Comparison of ENCODE assay signal across 27 mouse cellular contexts in genomic region chr6:106920951-106921350, GRCm38 (mm10).
DNase-seq lines count a peak whose midpoint lies in the region; ATAC-seq and TF ChIP-seq lines count a peak whose summit lies in the region.
"Had no signal": no experiment of that assay in that cellular context is flagged by ENCODE, and none has a peak within 500 bp of the region (broad histone marks: within the 10 kb centered on the region; RNA-seq: fewer than 3 reads in every experiment).

No protein-coding gene starts in this region.

- H3K4me3 ChIP-seq in midbrain, postnatal 0 days (ENCODE audit: low read depth, low read length), result no peak overlapping the region
- no peak overlapping the region for H3K4me3 ChIP-seq in midbrain, embryonic 14.5 days (replicated peaks; ENCODE audit: low read depth, low read length)
- H3K4me3 ChIP-seq in liver, embryonic 12.5 days, result no peak overlapping the region
- H3K4me3 ChIP-seq in lung, adult 2 months (replicated peaks; ENCODE audit: extremely low read depth, low read depth, low read length), result no peak overlapping the region
- H3K4me3 ChIP-seq: embryonic facial prominence, embryonic 15.5 days; heart, adult 2 months; hindbrain, embryonic 13.5 days; left cerebral cortex, adult 2 months; lung, embryonic 15.5 days; megakaryocyte, embryonic 14.5 days; midbrain, embryonic 13.5 days; neural tube, embryonic 12.5 days; stomach, embryonic 15.5 days had no signal

- no peaks in the 10 kb centered on the region for H3K36me3 ChIP-seq in midbrain, postnatal 0 days (ENCODE audit: insufficient read depth, low read length)
- no peaks in the 10 kb centered on the region for H3K36me3 ChIP-seq in midbrain, embryonic 14.5 days (ENCODE audit: control insufficient read depth, insufficient read depth, low read length)
- H3K36me3 ChIP-seq in liver, embryonic 12.5 days, result no peaks in the 10 kb centered on the region
- H3K36me3 ChIP-seq: embryonic facial prominence, embryonic 15.5 days; hindbrain, embryonic 13.5 days; lung, embryonic 15.5 days; midbrain, embryonic 13.5 days; neural tube, embryonic 12.5 days; stomach, embryonic 15.5 days had no signal

- H3K27me3 ChIP-seq in midbrain, postnatal 0 days (ENCODE audit: insufficient read depth, low read length), result no peaks in the 10 kb centered on the region
- no peaks in the 10 kb centered on the region for H3K27me3 ChIP-seq in midbrain, embryonic 14.5 days (ENCODE audit: control insufficient read depth, insufficient read depth, low read length)
- H3K27me3 ChIP-seq in liver, embryonic 12.5 days (replicated peaks), result no peaks in the 10 kb centered on the region
- H3K27me3 ChIP-seq: embryonic facial prominence, embryonic 15.5 days; hindbrain, embryonic 13.5 days; lung, embryonic 15.5 days; megakaryocyte, embryonic 14.5 days; midbrain, embryonic 13.5 days; neural tube, embryonic 12.5 days; stomach, embryonic 15.5 days had no signal

- no peak overlapping the region for H3K4me2 ChIP-seq in midbrain, postnatal 0 days (ENCODE audit: low read depth, low read length, poor library complexity, severe bottlenecking)
- no peak overlapping the region for H3K4me2 ChIP-seq in midbrain, embryonic 14.5 days (ENCODE audit: low read length)
- no peak overlapping the region for H3K4me2 ChIP-seq in liver, embryonic 12.5 days
- H3K4me2 ChIP-seq: embryonic facial prominence, embryonic 15.5 days; hindbrain, embryonic 13.5 days; lung, embryonic 15.5 days; midbrain, embryonic 13.5 days; neural tube, embryonic 12.5 days; stomach, embryonic 15.5 days had no signal

- H3K27ac ChIP-seq in midbrain, postnatal 0 days (ENCODE audit: low read depth, low read length), result no peak overlapping the region
- H3K27ac ChIP-seq in midbrain, embryonic 14.5 days (replicated peaks; ENCODE audit: low read depth, low read length), result no peak overlapping the region
- no peak overlapping the region for H3K27ac ChIP-seq in liver, embryonic 12.5 days
- H3K27ac ChIP-seq: embryonic facial prominence, embryonic 15.5 days; heart, adult 2 months; hindbrain, embryonic 13.5 days; left cerebral cortex, adult 2 months; liver, embryonic 14.5 days; lung, embryonic 15.5 days; midbrain, embryonic 13.5 days; neural tube, embryonic 12.5 days; stomach, embryonic 15.5 days had no signal

- no peak for TF ChIP-seq POLR2A in lung, adult 2 months (IDR thresholded peaks at IDR 0.05; ENCODE audit: borderline replicate concordance, extremely low read depth, low read depth, low read length)

- peak; percentile 96 for ATAC-seq in cerebellum, adult (ENCODE audit: insufficient number of reproducible peaks, low FRiP score, low TSS enrichment)
- ATAC-seq in midbrain, postnatal 0 days (ENCODE audit: low FRiP score), result no peak
- no peak for ATAC-seq in midbrain, embryonic 14.5 days (ENCODE audit: low FRiP score, low TSS enrichment)
- ATAC-seq in liver, embryonic 12.5 days, result no peak
- ATAC-seq: activated CD4-positive, CD25-positive, alpha-beta regulatory T cell, adult 4 months; inflammation-experienced regulatory T-cells, adult 6 months; midbrain, embryonic 13.5 days had no signal

- TF ChIP-seq CTCF in midbrain, postnatal 0 days (IDR thresholded peaks at IDR 0.05), result no peak
- no peak for TF ChIP-seq CTCF in lung, adult 2 months (IDR thresholded peaks at IDR 0.05; ENCODE audit: insufficient read depth, low read length)

- WGBS in midbrain, postnatal 0 days, result 54% methylated on average over 2 of the region's 2 CpGs
- WGBS in midbrain, embryonic 14.5 days, result 63% methylated on average over 2 of the region's 2 CpGs
- 21% methylated on average over 2 of the region's 2 CpGs for WGBS in liver, embryonic 12.5 days (ENCODE audit: insufficient replicate concordance)
- WGBS in lung, adult 2 months, result 16% methylated on average over 2 of the region's 2 CpGs

- H3K9ac ChIP-seq in midbrain, postnatal 0 days (replicated peaks; ENCODE audit: low read length, poor library complexity, severe bottlenecking), result no peak overlapping the region
- H3K9ac ChIP-seq in midbrain, embryonic 14.5 days (replicated peaks; ENCODE audit: low read length), result no peak overlapping the region
- H3K9ac ChIP-seq in liver, embryonic 12.5 days, result no peak overlapping the region
- H3K9ac ChIP-seq: embryonic facial prominence, embryonic 15.5 days; hindbrain, embryonic 13.5 days; liver, embryonic 14.5 days; lung, embryonic 15.5 days; midbrain, embryonic 13.5 days; neural tube, embryonic 12.5 days; stomach, embryonic 15.5 days had no signal

- H3K4me1 ChIP-seq in midbrain, postnatal 0 days (ENCODE audit: insufficient read depth, low read length), result no peaks in the 10 kb centered on the region
- no peaks in the 10 kb centered on the region for H3K4me1 ChIP-seq in midbrain, embryonic 14.5 days (ENCODE audit: control insufficient read depth, insufficient read depth, low read length)
- H3K4me1 ChIP-seq in liver, embryonic 12.5 days, result no peaks in the 10 kb centered on the region
- no peaks in the 10 kb centered on the region for H3K4me1 ChIP-seq in lung, adult 2 months (ENCODE audit: control insufficient read depth, insufficient read depth, low read length)
- H3K4me1 ChIP-seq: embryonic facial prominence, embryonic 15.5 days; hindbrain, embryonic 13.5 days; lung, embryonic 15.5 days; megakaryocyte, embryonic 14.5 days; midbrain, embryonic 13.5 days; neural tube, embryonic 12.5 days; stomach, embryonic 15.5 days had no signal

- no peaks in the 10 kb centered on the region for H3K9me3 ChIP-seq in midbrain, postnatal 0 days (ENCODE audit: low read length)
- H3K9me3 ChIP-seq in midbrain, embryonic 14.5 days (ENCODE audit: control insufficient read depth, low read length), result no peaks in the 10 kb centered on the region
- no peaks in the 10 kb centered on the region for H3K9me3 ChIP-seq in liver, embryonic 12.5 days (replicated peaks)
- H3K9me3 ChIP-seq: embryonic facial prominence, embryonic 15.5 days; hindbrain, embryonic 13.5 days; lung, embryonic 15.5 days; megakaryocyte, embryonic 14.5 days; midbrain, embryonic 13.5 days; neural tube, embryonic 12.5 days; stomach, embryonic 15.5 days had no signal

- DNase-seq in cerebellum, postnatal 4 days (ENCODE audit: low spot score in 2 of 2), result no peak
- peak; percentile 12 for DNase-seq in midbrain, postnatal 0 days (ENCODE audit: low spot score)
- DNase-seq in midbrain, embryonic 14.5 days, result no peak
- peak; percentile 52 to 73 for DNase-seq in cerebellum, postnatal 14 days
- DNase-seq in lung, adult 2 months, result no peak
- DNase-seq in adrenal gland, postnatal 4 days (ENCODE audit: low spot score in 2 of 2), result no peak
- DNase-seq: adrenal gland, postnatal 10 days; gastrocnemius, postnatal 25 days; heart, adult 2 months; kidney, adult 18-20 months; kidney, postnatal 4 days; lung, postnatal 36 days; retina, postnatal 1 day; thymus, adult 2 months had no signal

Comparison
In these comparisons a context has a peak if more than half of its experiments do, and no peak if none do; other contexts are left out.
1. DNase-seq: peak in midbrain, postnatal 0 days (single experiment) and cerebellum, postnatal 14 days (2 of 2); none in cerebellum, postnatal 4 days (0 of 2), midbrain, embryonic 14.5 days (single experiment), lung, adult 2 months (single experiment) and adrenal gland, postnatal 4 days (0 of 2).